Mouse (Mus musculus) CD4-positive, CD25-positive, alpha-beta regulatory T cell, adult 2 months (primary cell): Measurements from ENCODE around the gene Gm6676.
"Not testable (repeated sequence)": the region's sequence is repeated elsewhere in the genome, so short reads cannot be mapped to it uniquely, and the experiment has no call there.

Experiments
- DNase-seq: peaks from one replicate; pipeline ENCODE4 v3.0.0-alpha.2; 2012; ENCODE audit warnings: low read depth, low spot score

Gene Gm6676

DNA sequence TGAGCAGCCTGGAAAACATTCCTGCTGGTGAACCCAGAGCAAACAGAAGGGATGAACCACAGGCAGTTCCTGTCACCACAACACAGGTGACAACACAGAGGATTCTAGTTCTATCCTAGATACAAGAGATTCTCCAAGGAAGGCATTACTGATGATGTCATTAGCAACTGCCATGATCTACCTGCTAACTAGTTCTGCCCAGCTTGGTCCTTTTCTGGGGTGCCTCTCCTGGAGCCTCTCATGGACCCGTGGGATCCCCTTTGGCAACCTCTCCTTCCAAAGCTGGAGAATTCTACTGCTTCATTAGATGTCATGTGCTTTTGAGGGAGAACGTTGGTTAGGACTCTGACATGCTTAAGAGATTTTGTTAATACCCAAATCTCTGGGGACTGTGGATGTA lies at the start of gene Gm6676:
Gene Gm6676 (minus strand): TSS at position 101 of the 400 bp plus-strand sequence.
- DNase-seq = not testable (repeated sequence)

DNA sequence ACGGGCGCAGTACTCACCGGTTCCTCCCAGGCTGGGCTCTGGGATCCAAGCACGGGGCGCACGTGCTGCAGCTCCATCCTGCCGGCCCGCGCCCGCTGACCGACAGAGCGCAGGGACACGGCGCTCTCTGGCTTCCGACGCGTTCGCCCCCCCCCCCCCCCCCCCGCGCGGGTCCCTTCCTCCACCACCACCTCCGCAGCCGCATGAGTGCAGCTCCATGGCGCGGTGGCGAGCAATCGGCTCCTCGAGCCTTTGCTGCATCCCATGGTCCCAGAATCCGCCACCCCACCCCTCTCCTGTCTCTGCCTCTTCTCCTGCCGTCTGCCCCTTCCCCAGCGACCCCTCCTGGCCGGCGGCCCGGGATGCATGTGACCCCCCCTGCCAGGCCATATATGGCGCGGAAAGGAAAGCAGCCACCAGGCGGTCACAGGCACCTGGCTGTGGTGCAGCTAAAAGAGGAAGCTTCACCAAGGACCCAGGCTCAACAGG lies 49.3 kb upstream of the Gm6676 start, which contains the start of gene Gm3512:
Gene Gm3512 (minus strand): TSS at position 51 of the 489 bp plus-strand sequence.
- DNase-seq = not testable (repeated sequence)

DNA sequence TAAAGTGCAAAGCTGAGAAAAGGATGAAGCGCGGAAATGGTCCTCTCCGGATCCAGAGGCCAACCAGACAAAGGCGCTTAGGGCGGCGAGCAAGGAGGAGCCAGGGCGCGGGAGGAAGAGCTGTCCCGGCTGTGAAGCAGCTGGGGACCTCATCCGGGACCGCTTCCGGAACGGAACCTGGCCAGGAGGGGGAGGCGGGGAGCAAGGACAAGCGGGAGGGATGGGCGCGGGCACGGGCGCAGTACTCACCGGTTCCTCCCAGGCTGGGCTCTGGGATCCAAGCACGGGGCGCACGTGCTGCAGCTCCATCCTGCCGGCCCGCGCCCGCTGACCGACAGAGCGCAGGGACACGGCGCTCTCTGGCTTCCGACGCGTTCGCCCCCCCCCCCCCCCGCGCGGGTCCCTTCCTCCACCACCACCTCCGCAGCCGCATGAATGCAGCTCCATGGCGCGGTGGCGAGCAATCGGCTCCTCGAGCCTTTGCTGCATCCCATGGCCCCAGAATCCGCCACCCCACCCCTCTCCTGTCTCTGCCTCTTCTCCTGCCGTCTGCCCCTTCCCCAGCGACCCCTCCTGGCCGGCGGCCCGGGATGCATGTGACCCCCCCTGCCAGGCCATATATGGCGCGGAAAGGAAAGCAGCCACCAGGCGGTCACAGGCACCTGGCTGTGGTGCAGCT lies 19.9 kb downstream of the Gm6676 start:
- DNase-seq = peak; percentile 51

- DNase-seq = not testable (repeated sequence)
Measured at GRCm38 (mm10) chr14:7100521-7100920, 24.7 kb downstream of the Gm6676 start, which contains the start of gene Gm3696. TSS of gene Gm3696 (minus strand) at chr14:7100621.
